ENCODE assay signal across 14 mouse cellular contexts in genomic region chr11:120696568-120696967, GRCm38 (mm10). TPM values are rescaled to one million over a fixed set of nuclear protein-coding genes. Genes with fewer than 3 reads are reported as not detected.
DNase-seq lines count a peak whose midpoint lies in the region; ATAC-seq and TF ChIP-seq lines count a peak whose summit lies in the region.
"Had no signal": no experiment of that assay in that cellular context is flagged by ENCODE, and none has a peak within 500 bp of the region (broad histone marks: within the 10 kb centered on the region; RNA-seq: fewer than 3 reads in every experiment).

No protein-coding gene starts in this region.

- no peaks in the 10 kb centered on the region for H3K27me3 ChIP-seq in heart, embryonic 10.5 days (ENCODE audit: insufficient read depth, poor library complexity, severe bottlenecking)
- no peaks in the 10 kb centered on the region for H3K27me3 ChIP-seq in liver, adult 2 months (ENCODE audit: control insufficient read depth, insufficient read depth, low read length)
- H3K27me3 ChIP-seq in liver, embryonic 11.5 days (replicated peaks; ENCODE audit: control insufficient read depth, insufficient read depth, low read length): no peaks in the 10 kb centered on the region
- H3K27me3 ChIP-seq in CH12.LX (replicated peaks): no peaks in the 10 kb centered on the region
- no peaks in the 10 kb centered on the region for H3K27me3 ChIP-seq in midbrain, embryonic 11.5 days (ENCODE audit: control insufficient read depth, insufficient read depth, low read length)
- H3K27me3 ChIP-seq: hindbrain, embryonic 12.5 days; neural tube, embryonic 15.5 days had no signal

- H3K79me2 ChIP-seq in liver, adult 2 months (ENCODE audit: control insufficient read depth, insufficient read depth, low read length): peaks cover 4% of the 10 kb centered on the region; the same call in 1 of the 2 replicates
- no peaks in the 10 kb centered on the region for H3K79me2 ChIP-seq in CH12.LX (replicated peaks; ENCODE audit: control insufficient read depth, extremely low read depth, insufficient read depth, poor library complexity, severe bottlenecking)

- H3K4me2 ChIP-seq in liver, embryonic 11.5 days: no peak overlapping the region
- no peak overlapping the region for H3K4me2 ChIP-seq in CH12.LX (ENCODE audit: insufficient read depth, low read depth, poor library complexity, severe bottlenecking)
- H3K4me2 ChIP-seq in midbrain, embryonic 11.5 days: no peak overlapping the region
- H3K4me2 ChIP-seq: hindbrain, embryonic 12.5 days; neural tube, embryonic 15.5 days had no signal

- no peak for ATAC-seq in liver, embryonic 11.5 days (replicated peaks; ENCODE audit: low FRiP score)
- no peak for ATAC-seq in midbrain, embryonic 11.5 days (ENCODE audit: low FRiP score)

- H3K9me3 ChIP-seq in heart, embryonic 10.5 days: no peaks in the 10 kb centered on the region
- peaks cover 4% of the 10 kb centered on the region; the same call in 1 of the 2 replicates for H3K9me3 ChIP-seq in liver, embryonic 11.5 days (ENCODE audit: control insufficient read depth, low read length)
- H3K9me3 ChIP-seq in CH12.LX (replicated peaks; ENCODE audit: low read length): peaks cover 8% of the 10 kb centered on the region
- no peaks in the 10 kb centered on the region for H3K9me3 ChIP-seq in midbrain, embryonic 11.5 days (ENCODE audit: control insufficient read depth, low read length)
- H3K9me3 ChIP-seq: hindbrain, embryonic 12.5 days; neural tube, embryonic 15.5 days had no signal

- TF ChIP-seq EP300 in CH12.LX (IDR thresholded peaks at IDR 0.05; ENCODE audit: low read length): no peak

- no peak overlapping the region for H3K9ac ChIP-seq in liver, adult 2 months (ENCODE audit: low read depth, low read length)
- H3K9ac ChIP-seq in liver, embryonic 11.5 days (ENCODE audit: low read depth, low read length): no peak overlapping the region
- H3K9ac ChIP-seq in CH12.LX (ENCODE audit: insufficient read depth, low read depth): no peak overlapping the region
- no peak overlapping the region for H3K9ac ChIP-seq in midbrain, embryonic 11.5 days (ENCODE audit: low read length)
- H3K9ac ChIP-seq: neural tube, embryonic 15.5 days had no signal

- no peak overlapping the region for H3K4me3 ChIP-seq in heart, embryonic 10.5 days
- H3K4me3 ChIP-seq in liver, adult 2 months (ENCODE audit: insufficient read depth, low read depth, low read length): no peak overlapping the region
- no peak overlapping the region for H3K4me3 ChIP-seq in liver, embryonic 11.5 days (ENCODE audit: low read depth, low read length)
- H3K4me3 ChIP-seq in CH12.LX (replicated peaks in 1 of 3; ENCODE audit: low read depth in 2 of 3, low read length in 2 of 3, poor library complexity in 1 of 3): no peak overlapping the region
- H3K4me3 ChIP-seq in bone marrow macrophage, adult 2 months (ENCODE audit: insufficient read depth, low read length): no peak overlapping the region
- no peak overlapping the region for H3K4me3 ChIP-seq in midbrain, embryonic 11.5 days (ENCODE audit: low read depth, low read length)
- H3K4me3 ChIP-seq: hindbrain, embryonic 12.5 days; neural tube, embryonic 15.5 days had no signal

- TF ChIP-seq CTCF in liver, adult 2 months (IDR thresholded peaks at IDR 0.05; ENCODE audit: low read depth, low read length): peak; percentile 30; the same call in 1 of the 2 replicates
- TF ChIP-seq CTCF in CH12.LX (conservative IDR thresholded peaks at IDR 0.05 in 1 of 2, IDR thresholded peaks at IDR 0.05 in 1 of 2; ENCODE audit: low read depth in 2 of 2, low read length in 2 of 2): peak; percentile 27 to 57
- peak; percentile 25; the same call in 1 of the 2 replicates for TF ChIP-seq CTCF in bone marrow macrophage, adult 2 months (IDR thresholded peaks at IDR 0.05; ENCODE audit: low read depth, low read length)

- no peak for TF ChIP-seq POLR2A in liver, adult 2 months (IDR thresholded peaks at IDR 0.05; ENCODE audit: extremely low read depth, insufficient read depth, low read length)
- TF ChIP-seq POLR2A in CH12.LX (IDR thresholded peaks at IDR 0.05; ENCODE audit: low read depth, low read length): no peak
- no peak for TF ChIP-seq POLR2A in bone marrow macrophage, adult 2 months (IDR thresholded peaks at IDR 0.05; ENCODE audit: borderline replicate concordance, low read depth, low read length)

- peaks cover 59% of the 10 kb centered on the region for H3K4me1 ChIP-seq in heart, embryonic 10.5 days
- peaks cover 36% of the 10 kb centered on the region for H3K4me1 ChIP-seq in liver, adult 2 months (ENCODE audit: control insufficient read depth, insufficient read depth, low read length)
- H3K4me1 ChIP-seq in liver, embryonic 11.5 days (replicated peaks; ENCODE audit: control insufficient read depth, insufficient read depth, low read length): 0 out of 2 replicates have a peak, but pooled peaks cover 3% of the 10 kb centered on the region
- H3K4me1 ChIP-seq in CH12.LX (ENCODE audit: control insufficient read depth in 1 of 2, insufficient read depth in 2 of 2): 0 out of 4 replicates have a peak, but pooled peaks cover 2 to 5% of the 10 kb centered on the region in 2 experiments
- peaks cover 45% of the 10 kb centered on the region for H3K4me1 ChIP-seq in bone marrow macrophage, adult 2 months (ENCODE audit: control insufficient read depth, insufficient read depth, low read length)
- H3K4me1 ChIP-seq in midbrain, embryonic 11.5 days (ENCODE audit: control insufficient read depth, insufficient read depth, low read length): peaks cover 10% of the 10 kb centered on the region; the same call in 1 of the 2 replicates

- TF ChIP-seq RAD21 in CH12.LX (IDR thresholded peaks at IDR 0.05; ENCODE audit: low read depth, low read length): no peak

- in situ Hi-C loops in CH12.LX (cut with MboI; ENCODE audit: low pct_ligation_motif_present, low pct_unique_long_range_greater_than_20kb, low sequenced_read_pairs): no loop called here

- dilution Hi-C loops in CH12.LX (cut with MboI; ENCODE audit: extremely low pct_ligation_motif_present, extremely low pct_unique_long_range_greater_than_20kb, low sequenced_read_pairs): no loop called here

- peak overlapping the region; percentile 84; the same call in 1 of the 2 replicates for H3K27ac ChIP-seq in heart, embryonic 10.5 days
- H3K27ac ChIP-seq in liver, adult 2 months (replicated peaks; ENCODE audit: insufficient read depth, low read depth, low read length): no peak overlapping the region
- H3K27ac ChIP-seq in liver, embryonic 11.5 days (ENCODE audit: low read depth, low read length): no peak overlapping the region
- no peak overlapping the region for H3K27ac ChIP-seq in CH12.LX (ENCODE audit: insufficient read depth, low read depth)
- no peak overlapping the region for H3K27ac ChIP-seq in bone marrow macrophage, adult 2 months (ENCODE audit: insufficient read depth, low read depth, low read length)
- no peak overlapping the region for H3K27ac ChIP-seq in midbrain, embryonic 11.5 days (ENCODE audit: low read depth, low read length)
- H3K27ac ChIP-seq: hindbrain, embryonic 12.5 days had no signal

- peaks cover 64% of the 10 kb centered on the region for H3K36me3 ChIP-seq in heart, embryonic 10.5 days
- no peaks in the 10 kb centered on the region; the same call in 1 of the 2 replicates for H3K36me3 ChIP-seq in liver, adult 2 months (ENCODE audit: control insufficient read depth, insufficient read depth, low read length)
- H3K36me3 ChIP-seq in liver, embryonic 11.5 days (ENCODE audit: control insufficient read depth, insufficient read depth, low read length): peaks cover 10% of the 10 kb centered on the region; the same call in 1 of the 2 replicates
- peaks cover 55 to 98% of the 10 kb centered on the region in 2 experiments for H3K36me3 ChIP-seq in CH12.LX (replicated peaks in 1 of 2; ENCODE audit: control insufficient read depth in 1 of 2, insufficient read depth in 1 of 2, low read length in 1 of 2)
- 0 out of 2 replicates have a peak, but pooled peaks cover 2% of the 10 kb centered on the region for H3K36me3 ChIP-seq in midbrain, embryonic 11.5 days (ENCODE audit: control insufficient read depth, insufficient read depth, low read length)

- DNase-seq in heart, embryonic 10.5 days (ENCODE audit: low spot score): no peak
- DNase-seq in heart, postnatal 4 days: no peak
- no peak for DNase-seq in liver, adult 2 months (ENCODE audit: extremely low read depth, low read depth, low spot score)
- DNase-seq in liver, embryonic 11.5 days (ENCODE audit: low spot score): no peak
- no peak for DNase-seq in CH12.LX (ENCODE audit: extremely low read depth)
- DNase-seq in thymus, postnatal 36 days: no peak
- DNase-seq in midbrain, embryonic 11.5 days (ENCODE audit: low spot score, missing footprints): no peak
- DNase-seq: adrenal gland, postnatal 25 days; cerebellum, adult 11 months; heart, adult 11 months; kidney, postnatal 14 days had no signal

- 87% methylated on average over 6 of the region's 6 CpGs for WGBS in heart, embryonic 10.5 days
- 90% methylated on average over 6 of the region's 6 CpGs for WGBS in liver, adult 2 months
- WGBS in liver, embryonic 11.5 days: 88% methylated on average over 6 of the region's 6 CpGs
- 88% methylated on average over 6 of the region's 6 CpGs for WGBS in midbrain, embryonic 11.5 days

RNA-seq across cellular contexts. Expression of gene Cenpx, which starts 17.0 kb away (rescaled TPM):
- polyA plus RNA-seq in heart, embryonic 10.5 days (2016; fragmentation: Nextera tagmentation; extraction: Ambion mirVana): 124 and 136 TPM in 2 replicates
- total RNA-seq in heart, postnatal 4 days (2021): 10 to 100 TPM; 39.5 to 41.8 TPM
- total RNA-seq in liver, adult 2 months (2014; rRNA removed): 20.3 and 20.5 TPM in 2 replicates
- polyA plus RNA-seq in liver, adult 2 months (2012; rRNA removed): 63.4 and 74.6 TPM in 2 replicates
- polyA plus RNA-seq in liver, embryonic 11.5 days (2014; fragmentation: Nextera tagmentation; extraction: Ambion mirVana): 178 and 192 TPM in 2 replicates
- total RNA-seq in CH12.LX (2012; rRNA removed) (101 and 103 TPM in 2 replicates), CH12.LX (2014; rRNA removed) (72.3 and 76.5 TPM in 2 replicates)
- 122 and 131 TPM in 2 replicates for polyA plus RNA-seq in CH12.LX (2012; ENCODE audit: insufficient read length, low read depth)
- polyA plus RNA-seq in bone marrow macrophage, adult 2 months (2012; ENCODE audit: insufficient read depth, insufficient read length, missing spikeins): 109 and 110 TPM in 2 replicates
- 119 and 131 TPM in 2 replicates for polyA plus RNA-seq in midbrain, embryonic 11.5 days (2014; fragmentation: Nextera tagmentation; extraction: Ambion mirVana)

RNA-seq across cellular contexts. Expression of gene Lrrc45, which starts 17.2 kb away (rescaled TPM):
- 31.7 and 43.6 TPM in 2 replicates for polyA plus RNA-seq in heart, embryonic 10.5 days (2016; fragmentation: Nextera tagmentation; extraction: Ambion mirVana)
- 10 to 100 TPM; 11.0 to 11.3 TPM for total RNA-seq in heart, postnatal 4 days (2021)
- total RNA-seq in liver, adult 2 months (2014; rRNA removed): 4.4 and 5.1 TPM in 2 replicates
- polyA plus RNA-seq in liver, adult 2 months (2012; rRNA removed): 7.4 and 9.8 TPM in 2 replicates
- 34.2 and 38.3 TPM in 2 replicates for polyA plus RNA-seq in liver, embryonic 11.5 days (2014; fragmentation: Nextera tagmentation; extraction: Ambion mirVana)
- total RNA-seq in CH12.LX (2012; rRNA removed): 31.3 and 35.6 TPM in 2 replicates
- total RNA-seq in CH12.LX (2014; rRNA removed): 11.7 and 12.9 TPM in 2 replicates
- 20.3 and 23.8 TPM in 2 replicates for polyA plus RNA-seq in CH12.LX (2012; ENCODE audit: insufficient read length, low read depth)
- 34.3 and 46.1 TPM in 2 replicates for polyA plus RNA-seq in bone marrow macrophage, adult 2 months (2012; ENCODE audit: insufficient read depth, insufficient read length, missing spikeins)
- polyA plus RNA-seq in midbrain, embryonic 11.5 days (2014; fragmentation: Nextera tagmentation; extraction: Ambion mirVana): 30.9 TPM in 2 replicates

RNA-seq across cellular contexts. Expression of gene Aspscr1, which starts 23.8 kb away (rescaled TPM):
- polyA plus RNA-seq in heart, embryonic 10.5 days (2016; fragmentation: Nextera tagmentation; extraction: Ambion mirVana): 127 and 134 TPM in 2 replicates
- 10 to 100 TPM; 62.7 to 64.0 TPM for total RNA-seq in heart, postnatal 4 days (2021)
- total RNA-seq in liver, adult 2 months (2014; rRNA removed): 49.3 and 56.6 TPM in 2 replicates
- 131 and 142 TPM in 2 replicates for polyA plus RNA-seq in liver, adult 2 months (2012; rRNA removed)
- 83.7 and 97.1 TPM in 2 replicates for polyA plus RNA-seq in liver, embryonic 11.5 days (2014; fragmentation: Nextera tagmentation; extraction: Ambion mirVana)
- 34.1 and 37.7 TPM in 2 replicates for total RNA-seq in CH12.LX (2012; rRNA removed)
- total RNA-seq in CH12.LX (2014; rRNA removed): 24.9 and 27.3 TPM in 2 replicates
- polyA plus RNA-seq in CH12.LX (2012; ENCODE audit: insufficient read length, low read depth): 62.4 and 69.9 TPM in 2 replicates
- 42.8 and 50.5 TPM in 2 replicates for polyA plus RNA-seq in bone marrow macrophage, adult 2 months (2012; ENCODE audit: insufficient read depth, insufficient read length, missing spikeins)
- polyA plus RNA-seq in midbrain, embryonic 11.5 days (2014; fragmentation: Nextera tagmentation; extraction: Ambion mirVana): 101 and 113 TPM in 2 replicates

RNA-seq across cellular contexts. Expression of gene Rac3, which starts 24.7 kb away (rescaled TPM):
- 6.9 and 13.8 TPM in 2 replicates for polyA plus RNA-seq in heart, embryonic 10.5 days (2016; fragmentation: Nextera tagmentation; extraction: Ambion mirVana)
- total RNA-seq in heart, postnatal 4 days (2021): 1 to 10 TPM; 1.5 to 1.8 TPM
- 0.20 and 0.55 TPM in 2 replicates for total RNA-seq in liver, adult 2 months (2014; rRNA removed)
- polyA plus RNA-seq in liver, adult 2 months (2012; rRNA removed): 0.72 and 1.1 TPM in 2 replicates
- polyA plus RNA-seq in liver, embryonic 11.5 days (2014; fragmentation: Nextera tagmentation; extraction: Ambion mirVana): 1.2 and 1.8 TPM in 2 replicates
- total RNA-seq in CH12.LX (2012; rRNA removed): 8.9 and 9.9 TPM in 2 replicates
- total RNA-seq in CH12.LX (2014; rRNA removed): 2.9 and 3.4 TPM in 2 replicates
- polyA plus RNA-seq in CH12.LX (2012; ENCODE audit: insufficient read length, low read depth): 5.5 and 8.3 TPM in 2 replicates
- 14.3 and 18.1 TPM in 2 replicates for polyA plus RNA-seq in bone marrow macrophage, adult 2 months (2012; ENCODE audit: insufficient read depth, insufficient read length, missing spikeins)
- polyA plus RNA-seq in midbrain, embryonic 11.5 days (2014; fragmentation: Nextera tagmentation; extraction: Ambion mirVana): 9.9 and 12.3 TPM in 2 replicates

RNA-seq across cellular contexts. Expression of gene Dcxr, which starts 30.5 kb away (rescaled TPM):
- 8.8 and 10.6 TPM in 2 replicates for polyA plus RNA-seq in heart, embryonic 10.5 days (2016; fragmentation: Nextera tagmentation; extraction: Ambion mirVana)
- total RNA-seq in heart, postnatal 4 days (2021): 1 to 10 TPM; 3.6 to 4.5 TPM
- 215 and 230 TPM in 2 replicates for total RNA-seq in liver, adult 2 months (2014; rRNA removed)
- polyA plus RNA-seq in liver, adult 2 months (2012; rRNA removed): 512 and 554 TPM in 2 replicates
- polyA plus RNA-seq in liver, embryonic 11.5 days (2014; fragmentation: Nextera tagmentation; extraction: Ambion mirVana): 12.9 and 13.2 TPM in 2 replicates
- 49.4 and 74.7 TPM in 2 replicates for total RNA-seq in CH12.LX (2012; rRNA removed)
- total RNA-seq in CH12.LX (2014; rRNA removed): 24.1 and 24.8 TPM in 2 replicates
- 23.3 and 23.5 TPM in 2 replicates for polyA plus RNA-seq in CH12.LX (2012; ENCODE audit: insufficient read length, low read depth)
- polyA plus RNA-seq in bone marrow macrophage, adult 2 months (2012; ENCODE audit: insufficient read depth, insufficient read length, missing spikeins): 65.0 and 65.6 TPM in 2 replicates
- polyA plus RNA-seq in midbrain, embryonic 11.5 days (2014; fragmentation: Nextera tagmentation; extraction: Ambion mirVana): 10.6 and 12.4 TPM in 2 replicates
